Mouse (Mus musculus) small intestine, adult 2 months (tissue): ENCODE measurements around the gene Setdb1.

Experiments
- CTCF ChIP-seq: fragments of 200-500 bp; IDR thresholded peaks from 2 replicates; pipeline ENCODE4 v1.5.1; 2012; ENCODE audit warnings: low read depth, mild to moderate bottlenecking, control low read depth, inconsistent platforms, low read length, moderate library complexity, mixed read lengths; ENCODE audit not compliant: insufficient replicate concordance, insufficient read length; ENCODE audit errors: extremely low read depth
- POLR2A ChIP-seq: fragments of 200-500 bp; IDR thresholded peaks from 2 replicates; pipeline ENCODE4 v1.6.1; 2012; ENCODE audit warnings: low read depth, mild to moderate bottlenecking, control low read depth, inconsistent platforms, low read length, moderate library complexity

DNA sequence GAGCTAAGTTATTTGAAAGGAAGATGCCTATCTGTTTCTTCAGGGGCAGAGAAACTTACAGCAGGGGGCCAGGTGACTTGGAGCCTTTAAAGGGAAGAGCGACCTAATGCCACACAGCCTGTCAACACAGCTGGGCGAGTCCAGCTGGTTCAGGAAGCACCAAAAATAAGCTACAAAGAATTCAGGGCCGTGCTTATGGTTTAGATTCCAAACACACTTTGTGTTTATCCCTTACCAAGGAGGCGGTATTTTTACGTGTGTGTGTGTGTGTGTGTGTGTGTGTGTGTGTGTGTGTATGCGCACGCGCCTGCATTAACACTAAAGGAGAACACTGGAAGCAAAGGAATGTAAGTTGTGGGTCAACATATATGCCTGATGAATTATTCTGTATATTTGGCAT lies 76.3 kb downstream of the Setdb1 start:
- no peak for TF ChIP-seq CTCF
- no peak for TF ChIP-seq POLR2A
